Mouse (Mus musculus) heart, embryonic 12.5 days (tissue): ENCODE data around the gene Wnt11. TPM values are rescaled to one million over a fixed set of nuclear protein-coding genes. Genes with fewer than 3 reads are reported as not detected.

Experiments
- ATAC-seq: fragments of 200-750 bp; cut with Nextera tagmentation; 2 replicates; pipeline ENCODE4 v1.8.0; 2017; ENCODE audit warnings: moderate TSS enrichment, moderate library complexity; ENCODE audit not compliant: insufficient number of reproducible peaks, low FRiP score
- H3K27ac ChIP-seq: fragments of 300-500 bp; sonication (generic); 2 replicates; pipeline ENCODE4 v1.5.1; 2016; ENCODE audit warnings: mild to moderate bottlenecking, moderate library complexity; ENCODE audit not compliant: poor library complexity, severe bottlenecking
- H3K27me3 ChIP-seq: fragments of 300-500 bp; sonication (generic); replicated peaks from 2 replicates; pipeline ENCODE4 v1.6.1; 2016; ENCODE audit warnings: mild to moderate bottlenecking, moderate library complexity
- H3K36me3 ChIP-seq: fragments of 300-500 bp; sonication (generic); 2 replicates; pipeline ENCODE4 v1.6.1; 2016; ENCODE audit warnings: mild to moderate bottlenecking, moderate library complexity
- H3K4me1 ChIP-seq: fragments of 300-500 bp; sonication (generic); replicated peaks from 2 replicates; pipeline ENCODE4 v1.6.1; 2016; ENCODE audit warnings: mild to moderate bottlenecking
- H3K4me2 ChIP-seq: fragments of 300-500 bp; sonication (generic); 2 replicates; pipeline ENCODE4 v1.6.1; 2016; ENCODE audit warnings: mild to moderate bottlenecking, moderate library complexity
- H3K4me3 ChIP-seq: fragments of 300-500 bp; sonication (generic); 2 replicates; pipeline ENCODE4 v1.5.1; 2016; ENCODE audit warnings: mild to moderate bottlenecking
- H3K9ac ChIP-seq: fragments of 300-500 bp; sonication (generic); 2 replicates; pipeline ENCODE4 v1.6.1; 2016; ENCODE audit warnings: mild to moderate bottlenecking, moderate library complexity
- H3K9me3 ChIP-seq: fragments of 300-500 bp; sonication (generic); replicated peaks from 2 replicates; pipeline ENCODE4 v1.6.1; 2016; ENCODE audit warnings: mild to moderate bottlenecking, moderate library complexity
- WGBS: fragments of 180-500 bp; shearing (Covaris S2); methylation state at CpG from one replicate; pipeline ENCODE4 v1.1.7; 2016; 5-methylcytosine and 5-hydroxymethylcytosine counted together
- polyA plus RNA-seq: library from polyadenylated mRNA; unstranded; fragments of >200 nt; fragmentation: Nextera tagmentation; extraction: Ambion mirVana; gene quantifications from 2 replicates; pipeline ENCODE4 v1.2.1, GENCODE M21; 2016

Gene Wnt11
- polyA plus RNA-seq, 1 experiment from 2014 or later: 26.3 TPM

DNA sequence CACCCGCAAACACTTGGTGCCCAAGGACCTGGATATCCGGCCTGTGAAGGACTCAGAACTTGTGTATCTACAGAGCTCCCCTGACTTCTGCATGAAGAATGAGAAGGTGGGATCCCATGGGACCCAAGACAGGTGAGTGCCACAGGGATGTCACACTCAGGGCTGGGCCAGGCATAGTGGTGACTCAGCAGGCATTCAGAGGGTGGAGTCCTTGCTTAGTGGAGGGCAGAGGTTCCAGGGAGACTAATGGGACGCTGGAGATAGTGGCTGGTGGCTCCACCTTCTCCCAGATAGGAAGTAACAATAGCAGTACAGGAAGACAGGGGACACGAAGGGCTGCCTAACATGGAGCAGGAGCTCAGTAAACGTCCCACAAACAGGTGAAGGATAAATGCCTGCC is 15.5 kb downstream of the Wnt11 start:
- H3K36me3 ChIP-seq: peaks cover 42% of the 10 kb centered on the region
- no peak for ATAC-seq
- peaks cover 62% of the 10 kb centered on the region for H3K4me1 ChIP-seq
- H3K9me3 ChIP-seq: no peaks in the 10 kb centered on the region
- H3K27ac ChIP-seq: peak overlapping the region; percentile 89
- no peaks in the 10 kb centered on the region for H3K27me3 ChIP-seq
- no peak overlapping the region for H3K4me2 ChIP-seq
- WGBS: 71% methylated on average over 5 of the region's 5 CpGs
- H3K9ac ChIP-seq: no peak overlapping the region
- no peak overlapping the region for H3K4me3 ChIP-seq

DNA sequence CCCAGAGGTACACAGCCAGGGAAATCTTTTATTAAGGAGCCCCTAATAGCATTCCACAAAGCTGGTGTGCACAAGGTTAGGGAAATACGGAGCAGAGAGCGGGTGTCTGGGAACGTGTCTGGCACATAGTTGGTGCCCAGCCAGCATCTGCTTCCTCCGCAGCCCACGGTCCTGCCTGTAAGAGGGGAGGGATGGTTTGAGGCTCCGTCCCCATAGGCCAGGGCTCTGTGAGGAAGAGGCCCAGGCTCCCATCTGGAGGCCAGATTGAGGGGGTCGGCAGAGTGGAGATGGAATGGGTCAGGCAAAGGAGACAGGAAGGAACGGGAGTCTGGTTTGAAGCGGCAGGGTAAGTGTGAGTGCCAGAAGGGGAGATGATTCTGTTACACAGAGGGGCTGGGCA is 16.3 kb downstream of the Wnt11 start:
- H3K9me3 ChIP-seq: no peaks in the 10 kb centered on the region
- 0 out of 2 replicates have a peak overlapping the region, but pooled peaks have one; percentile 28 for H3K9ac ChIP-seq
- 22% methylated on average over 9 of the region's 9 CpGs for WGBS
- H3K4me2 ChIP-seq: peak overlapping the region; percentile 39
- H3K4me3 ChIP-seq: peak overlapping the region; percentile 7; the same call in 1 of the 2 replicates
- H3K27ac ChIP-seq: peak overlapping the region; percentile 89
- H3K4me1 ChIP-seq: peaks cover 71% of the 10 kb centered on the region
- peak; percentile 75 for ATAC-seq
- H3K27me3 ChIP-seq: no peaks in the 10 kb centered on the region
- H3K36me3 ChIP-seq: peaks cover 42% of the 10 kb centered on the region

DNA sequence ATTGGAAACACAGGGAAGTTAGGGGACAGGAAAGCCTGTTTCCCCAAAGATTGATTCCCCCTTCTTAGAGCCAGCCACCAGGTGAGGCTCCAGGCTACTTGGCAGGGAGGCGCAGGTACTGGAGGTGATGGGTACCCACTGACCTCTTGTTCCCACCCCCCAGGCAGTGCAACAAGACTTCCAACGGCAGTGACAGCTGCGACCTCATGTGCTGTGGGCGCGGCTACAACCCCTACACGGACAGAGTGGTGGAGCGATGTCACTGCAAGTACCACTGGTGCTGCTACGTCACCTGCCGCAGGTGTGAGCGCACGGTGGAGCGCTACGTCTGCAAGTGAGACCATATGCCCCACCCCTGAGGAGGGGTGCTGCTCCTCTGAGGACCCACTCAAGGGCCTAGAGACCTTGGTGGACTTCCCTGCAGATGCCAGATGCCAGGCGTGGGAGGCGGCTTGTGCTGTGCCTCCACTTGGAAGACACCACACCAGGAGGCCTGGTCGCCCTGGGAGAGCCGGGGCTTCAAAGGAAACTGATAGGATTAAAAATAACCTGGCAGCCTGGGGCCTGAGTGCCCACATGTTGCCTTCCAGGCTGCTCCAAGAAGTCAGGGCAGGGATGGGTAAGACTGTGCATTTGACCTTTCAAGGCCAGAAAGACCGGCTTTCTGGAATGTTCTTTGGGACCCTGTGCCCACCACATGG is 18.2 kb downstream of the Wnt11 start:
- no peak overlapping the region for H3K4me3 ChIP-seq
- H3K36me3 ChIP-seq: peaks cover 30% of the 10 kb centered on the region
- H3K4me1 ChIP-seq: peaks cover 89% of the 10 kb centered on the region
- no peak for ATAC-seq
- H3K4me2 ChIP-seq: no peak overlapping the region
- H3K9ac ChIP-seq: peak overlapping the region; percentile 5; the same call in 1 of the 2 replicates
- H3K27me3 ChIP-seq: no peaks in the 10 kb centered on the region
- WGBS: 74% methylated on average over 18 of the region's 18 CpGs
- no peaks in the 10 kb centered on the region for H3K9me3 ChIP-seq
- H3K27ac ChIP-seq: no peak overlapping the region

DNA sequence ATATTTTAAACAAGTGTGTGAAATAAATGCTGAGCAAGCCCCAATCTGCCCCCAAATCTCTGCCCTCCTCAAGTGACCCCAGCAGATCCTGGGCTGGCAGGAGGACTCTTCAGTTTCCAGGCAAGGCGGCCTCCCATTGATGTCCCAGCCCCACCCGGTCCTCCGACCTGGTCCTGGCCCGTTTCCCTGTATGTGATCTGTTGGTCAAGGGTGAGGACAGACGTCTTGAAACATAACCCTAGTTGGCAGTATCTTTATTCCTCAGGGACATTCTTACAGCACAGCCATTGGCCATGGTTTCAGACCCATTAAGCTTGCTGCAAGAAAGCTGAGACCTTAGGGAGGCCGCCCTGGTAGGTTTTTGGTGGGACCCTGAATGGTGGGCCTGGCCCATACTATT is 18.9 kb downstream of the Wnt11 start:
- no peak for ATAC-seq
- Histone ChIP-seq H3K27ac (peak overlapping the region; percentile 92; the same call in 1 of the 2 replicates), H3K4me2 (no peak overlapping the region), H3K4me3 (no peak overlapping the region), H3K9ac (0 out of 2 replicates have a peak overlapping the region, but pooled peaks have one; percentile 16), H3K4me1 (peaks cover 87% of the 10 kb centered on the region), H3K27me3 (no peaks in the 10 kb centered on the region), H3K36me3 (peaks cover 29% of the 10 kb centered on the region), H3K9me3 (no peaks in the 10 kb centered on the region)
- WGBS: 77% methylated on average over 6 of the region's 6 CpGs

DNA sequence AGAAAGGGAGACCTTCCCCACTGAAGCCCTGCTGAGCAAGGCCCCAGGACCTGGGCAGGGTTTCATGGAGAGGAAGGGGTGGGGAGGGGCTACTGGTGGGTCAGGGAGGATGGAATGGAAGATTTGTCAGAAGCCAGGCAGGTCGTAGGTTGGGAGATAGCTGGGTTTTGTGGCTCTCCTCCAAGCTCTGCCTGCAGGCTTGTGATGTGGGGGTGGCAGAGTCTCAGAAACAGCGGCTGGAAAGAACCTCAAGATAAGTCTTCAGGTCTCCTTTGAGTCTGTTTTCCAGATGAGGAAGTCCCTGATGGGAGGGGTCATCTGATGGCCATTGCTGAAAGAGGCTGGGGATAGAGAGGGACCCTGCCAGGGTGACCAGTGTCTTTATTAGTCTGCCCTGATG is 20.5 kb downstream of the Wnt11 start:
- Histone ChIP-seq H3K9ac (no peak overlapping the region), H3K27me3 (no peaks in the 10 kb centered on the region), H3K36me3 (peaks cover 19% of the 10 kb centered on the region), H3K27ac (peak overlapping the region; percentile 92), H3K9me3 (no peaks in the 10 kb centered on the region), H3K4me1 (peaks cover 78% of the 10 kb centered on the region), H3K4me3 (no peak overlapping the region), H3K4me2 (no peak overlapping the region)
- peak; percentile 26; the same call in 1 of the 2 replicates for ATAC-seq
- 24% methylated on average over 2 of the region's 2 CpGs for WGBS

DNA sequence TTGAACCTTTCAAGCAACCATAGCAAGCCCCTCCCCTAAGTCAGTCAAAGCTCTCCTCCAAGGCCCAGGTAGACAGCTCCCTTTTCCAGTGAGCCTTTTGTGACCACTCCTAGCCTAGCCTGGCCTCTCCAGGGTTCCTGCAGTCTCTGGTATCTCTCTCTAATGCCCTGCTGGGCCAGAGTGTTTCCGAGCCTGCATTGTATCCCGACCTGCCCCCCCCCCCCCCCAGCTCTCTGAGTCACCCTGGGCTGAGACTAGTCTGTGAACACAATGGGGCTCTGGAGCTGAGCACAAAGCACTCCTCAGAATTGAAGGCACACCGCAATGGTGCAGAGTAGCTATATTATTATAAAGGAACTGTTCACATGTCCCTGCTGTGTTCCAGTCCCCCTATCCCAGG is 21.2 kb downstream of the Wnt11 start:
- H3K4me1 ChIP-seq: peaks cover 77% of the 10 kb centered on the region
- peak overlapping the region; percentile 92 for H3K27ac ChIP-seq
- peak; percentile 17; the same call in 1 of the 2 replicates for ATAC-seq
- peaks cover 14% of the 10 kb centered on the region for H3K36me3 ChIP-seq
- no peaks in the 10 kb centered on the region for H3K9me3 ChIP-seq
- H3K9ac ChIP-seq: no peak overlapping the region
- WGBS: 19% methylated on average over 3 of the region's 3 CpGs
- no peaks in the 10 kb centered on the region for H3K27me3 ChIP-seq
- no peak overlapping the region for H3K4me2 ChIP-seq
- H3K4me3 ChIP-seq: no peak overlapping the region

DNA sequence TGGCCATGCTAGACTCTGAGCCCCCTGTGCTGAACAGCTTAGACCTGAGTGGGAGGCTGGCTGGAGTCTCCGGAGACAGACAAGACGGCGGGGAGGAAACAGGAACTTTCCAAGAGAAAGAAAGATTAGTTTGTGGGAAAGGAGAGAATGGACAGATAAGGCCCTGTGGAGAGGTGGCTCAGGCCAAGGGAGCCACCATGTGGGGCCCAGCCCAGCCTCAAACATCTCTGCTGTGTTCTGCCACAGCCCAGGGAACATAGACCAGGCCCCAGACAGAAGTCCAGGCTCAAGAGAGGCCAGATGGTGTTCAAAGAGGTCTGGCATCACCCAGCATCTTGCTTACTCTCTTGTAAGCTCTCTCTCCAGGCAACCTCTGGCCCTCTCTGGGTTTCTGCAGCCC is 22.2 kb downstream of the Wnt11 start:
- Histone ChIP-seq H3K9me3 (no peaks in the 10 kb centered on the region), H3K27me3 (no peaks in the 10 kb centered on the region), H3K4me1 (peaks cover 76% of the 10 kb centered on the region), H3K4me3 (no peak overlapping the region), H3K27ac (peak overlapping the region; percentile 92), H3K9ac (no peak overlapping the region), H3K36me3 (peaks cover 14% of the 10 kb centered on the region), H3K4me2 (no peak overlapping the region)
- peak; percentile 67 for ATAC-seq
- WGBS: 20% methylated on average over 3 of the region's 3 CpGs

DNA sequence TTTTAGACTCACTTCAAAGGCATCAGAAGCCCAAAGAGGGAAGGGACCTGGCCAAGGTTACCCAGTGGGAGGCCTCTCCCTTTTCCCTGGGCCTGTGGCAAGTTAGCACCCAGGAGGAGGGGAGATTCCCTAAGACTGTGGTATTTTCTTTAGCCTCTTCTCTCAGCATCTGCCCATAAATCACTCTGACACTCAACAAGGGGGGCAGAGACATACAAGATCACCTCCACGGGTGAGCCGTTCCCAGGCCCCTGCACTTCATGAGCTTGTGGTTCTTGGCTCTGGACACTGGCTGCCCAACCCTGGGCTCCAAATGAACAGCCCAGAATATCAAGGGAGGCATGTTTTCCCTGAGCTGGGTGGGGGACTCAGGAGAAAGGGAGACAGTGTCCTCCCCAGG is 26.1 kb downstream of the Wnt11 start:
- Histone ChIP-seq H3K4me2 (no peak overlapping the region), H3K27ac (no peak overlapping the region), H3K27me3 (no peaks in the 10 kb centered on the region), H3K9ac (0 out of 2 replicates have a peak overlapping the region, but pooled peaks have one; percentile 7), H3K4me3 (no peak overlapping the region), H3K36me3 (no peaks in the 10 kb centered on the region), H3K4me1 (peaks cover 51% of the 10 kb centered on the region), H3K9me3 (no peaks in the 10 kb centered on the region)
- 40% methylated on average over 2 of the region's 2 CpGs for WGBS
- no peak for ATAC-seq

DNA sequence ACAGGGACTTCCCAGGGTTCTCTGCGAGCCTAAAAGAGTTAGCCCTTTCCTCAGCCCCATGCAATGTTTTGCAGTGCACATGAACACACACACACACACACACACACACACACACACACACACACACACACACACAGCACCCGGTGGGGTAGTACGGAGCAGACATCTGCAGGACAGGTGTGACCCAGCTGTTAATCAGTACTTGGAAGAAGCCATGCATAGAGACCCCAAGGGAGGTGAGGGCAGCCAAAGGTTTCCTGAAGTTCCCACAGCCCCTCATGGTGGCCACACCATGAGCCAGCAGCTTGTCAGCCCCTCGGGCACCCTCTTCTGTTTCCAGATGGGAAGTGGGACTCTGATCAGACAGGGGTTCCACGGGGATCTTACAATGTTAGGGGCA is 28.1 kb downstream of the Wnt11 start:
- 81% methylated on average over 5 of the region's 5 CpGs for WGBS
- H3K27ac ChIP-seq: no peak overlapping the region
- no peak overlapping the region for H3K4me3 ChIP-seq
- H3K4me1 ChIP-seq: peaks cover 50% of the 10 kb centered on the region
- no peaks in the 10 kb centered on the region for H3K27me3 ChIP-seq
- no peak overlapping the region for H3K4me2 ChIP-seq
- no peaks in the 10 kb centered on the region for H3K36me3 ChIP-seq
- no peak for ATAC-seq
- H3K9ac ChIP-seq: no peak overlapping the region
- H3K9me3 ChIP-seq: no peaks in the 10 kb centered on the region

DNA sequence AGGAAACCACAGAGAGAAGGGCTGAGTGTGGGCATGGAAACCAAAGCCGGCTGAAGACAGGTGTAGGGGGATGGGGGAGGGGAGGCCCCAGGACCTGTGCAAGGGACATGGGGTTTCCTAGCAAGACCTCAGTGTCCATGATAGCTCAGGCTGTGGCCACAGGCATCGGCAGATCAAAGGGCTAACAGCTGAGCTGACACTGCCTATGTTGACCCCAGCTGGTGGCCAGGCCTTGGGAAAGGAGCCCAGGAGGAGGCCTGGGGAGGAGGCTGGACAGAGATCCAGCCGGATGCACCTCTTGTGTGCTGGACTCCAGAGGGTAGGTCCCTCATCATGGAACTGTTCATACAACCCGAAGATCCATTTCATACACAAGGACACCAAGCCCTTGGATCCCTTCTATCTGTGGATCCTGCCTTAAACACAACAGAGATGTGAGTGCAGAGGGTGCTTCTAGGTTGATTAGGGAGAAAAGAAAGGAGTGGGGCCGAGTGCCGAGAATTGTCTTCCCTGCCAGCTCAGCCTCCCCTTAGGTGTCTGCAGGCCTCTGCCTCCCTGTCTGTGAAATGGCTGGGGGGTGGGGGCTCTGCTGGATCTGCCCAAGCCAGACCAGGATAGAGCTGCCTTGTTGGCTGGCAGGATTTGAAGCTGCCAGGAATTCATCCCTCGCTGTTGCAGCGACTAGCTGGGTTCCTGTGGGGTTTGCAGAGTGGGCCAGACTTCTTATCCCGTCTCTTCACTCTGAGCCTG is 29.2 kb downstream of the Wnt11 start:
- Histone ChIP-seq H3K4me2 (no peak overlapping the region), H3K4me1 (peaks cover 56% of the 10 kb centered on the region), H3K36me3 (no peaks in the 10 kb centered on the region), H3K4me3 (no peak overlapping the region), H3K27ac (no peak overlapping the region), H3K9me3 (no peaks in the 10 kb centered on the region), H3K27me3 (no peaks in the 10 kb centered on the region), H3K9ac (no peak overlapping the region)
- no peak for ATAC-seq
- WGBS: 50% methylated on average over 9 of the region's 9 CpGs

DNA sequence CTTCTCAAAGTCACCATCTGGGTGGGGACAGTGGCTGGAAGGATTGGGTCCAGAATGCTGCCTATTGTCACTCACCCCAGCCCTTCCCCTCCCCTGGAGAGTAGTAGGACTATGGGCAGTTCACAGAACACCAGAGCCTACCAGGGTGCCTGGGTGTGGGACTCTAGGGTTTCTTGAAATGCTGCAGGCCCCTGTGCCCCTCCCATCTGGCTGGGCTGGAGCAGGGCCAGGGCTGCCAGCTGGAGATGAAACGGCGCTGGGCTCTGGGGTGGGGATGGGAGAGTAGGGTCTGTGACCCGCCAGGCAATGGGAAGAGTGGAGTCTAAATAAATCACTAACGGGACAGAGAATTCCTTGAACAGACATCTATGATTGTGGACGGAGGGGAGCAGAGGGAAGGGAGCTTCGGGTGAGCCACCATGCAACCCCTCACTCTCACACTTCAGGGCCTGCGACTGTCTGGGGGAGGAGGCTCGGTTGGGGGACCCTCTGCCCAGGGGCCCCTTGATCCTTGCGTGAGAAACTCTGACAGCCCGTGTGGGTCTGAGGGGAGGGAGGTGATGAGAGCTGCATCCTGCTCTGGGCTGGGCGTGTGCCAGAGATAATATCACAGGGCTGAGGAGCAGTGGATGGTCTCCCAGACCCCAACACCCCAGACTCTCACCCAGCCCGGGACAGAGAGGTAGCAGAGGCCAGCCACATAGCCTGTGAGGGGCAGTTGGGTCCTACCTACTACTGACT is 32.3 kb downstream of the Wnt11 start:
- Histone ChIP-seq H3K36me3 (no peaks in the 10 kb centered on the region), H3K4me1 (peaks cover 64% of the 10 kb centered on the region), H3K4me3 (no peak overlapping the region), H3K4me2 (peak overlapping the region; percentile 42), H3K9me3 (no peaks in the 10 kb centered on the region), H3K27me3 (0 out of 2 replicates have a peak, but pooled peaks cover 4% of the 10 kb centered on the region), H3K27ac (peak overlapping the region; percentile 44), H3K9ac (peak overlapping the region; percentile 37; the same call in 1 of the 2 replicates)
- ATAC-seq: peak; percentile 67
- WGBS: 8% methylated on average over 12 of the region's 12 CpGs
